Mouse (Mus musculus): Measurements from ENCODE around the gene Olfr1082. TPM values are rescaled to one million over a fixed set of nuclear protein-coding genes. Genes with fewer than 3 reads are reported as not detected.
"Not testable (repeated sequence)": the region's sequence is repeated elsewhere in the genome, so short reads cannot be mapped to it uniquely, and the experiment has no call there.

Gene Olfr1082
- not detected in 2 replicates for total RNA-seq (2014; rRNA removed)
- polyA plus RNA-seq (2015; fragmentation: Nextera tagmentation; extraction: Ambion mirVana), result not detected in 2 replicates

DNA sequence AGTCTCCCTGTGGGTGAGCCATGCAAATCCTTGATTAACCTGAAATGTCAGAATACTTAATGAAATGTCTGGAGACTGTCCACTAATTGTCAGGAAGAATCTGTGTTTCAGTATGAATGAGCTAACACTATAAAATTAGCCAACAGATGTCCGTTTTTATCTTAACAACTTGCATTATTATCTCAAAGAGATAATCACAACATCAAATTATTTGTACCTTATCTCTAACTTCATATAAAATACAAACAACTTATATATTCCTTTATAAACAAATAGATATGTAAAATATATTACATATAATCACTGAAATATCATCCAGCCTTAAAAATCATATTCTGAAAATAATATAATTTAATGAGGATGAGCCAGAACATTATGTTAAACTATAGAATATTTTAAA lies at the start of gene Olfr1082:
TSS of gene Olfr1082 (minus strand) at position 101 of the 400 bp plus-strand sequence.
- not testable (repeated sequence) for H3K4me3 ChIP-seq (ENCODE audit: low read depth, low read length); ATAC-seq (ENCODE audit: low FRiP score); H3K9me3 ChIP-seq (ENCODE audit: low read length); H3K27ac ChIP-seq (ENCODE audit: low read depth, low read length); H3K9ac ChIP-seq (replicated peaks; ENCODE audit: low read length, poor library complexity, severe bottlenecking); H3K36me3 ChIP-seq (ENCODE audit: insufficient read depth, low read length); H3K4me2 ChIP-seq (ENCODE audit: low read depth, low read length, poor library complexity, severe bottlenecking); H3K4me1 ChIP-seq (ENCODE audit: insufficient read depth, low read length); DNase-seq (ENCODE audit: low spot score); H3K27me3 ChIP-seq (ENCODE audit: insufficient read depth, low read length)
- WGBS, result 54% methylated on average over 1 of the region's 1 CpGs

DNA sequence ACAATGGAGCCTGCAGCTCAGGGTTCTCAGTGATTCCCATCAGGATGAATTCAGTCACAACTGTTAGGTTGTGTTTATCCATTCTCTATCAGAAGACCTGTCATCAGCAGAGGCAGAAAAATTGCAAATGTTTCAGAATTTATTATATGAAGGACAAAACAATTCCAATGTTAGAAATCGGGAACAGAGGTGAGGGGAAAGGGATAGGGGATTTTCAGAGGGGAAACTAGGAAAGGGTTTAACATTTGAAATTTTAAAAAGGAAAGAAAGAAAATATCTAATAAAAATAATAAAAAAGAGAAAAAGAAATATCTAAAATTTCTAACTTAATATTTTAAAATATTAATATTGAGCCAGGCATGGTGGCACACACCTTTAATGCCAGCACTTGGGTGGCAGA lies 40.9 kb upstream of the Olfr1082 start, which contains the start of gene Olfr1084:
TSS of gene Olfr1084 (minus strand) at position 101 of the 400 bp plus-strand sequence.
- H3K27me3 ChIP-seq (ENCODE audit: insufficient read depth, low read length); DNase-seq (ENCODE audit: low spot score); H3K4me1 ChIP-seq (ENCODE audit: insufficient read depth, low read length); H3K9me3 ChIP-seq (ENCODE audit: low read length); H3K27ac ChIP-seq (ENCODE audit: low read depth, low read length); H3K36me3 ChIP-seq (ENCODE audit: insufficient read depth, low read length); ATAC-seq (ENCODE audit: low FRiP score); H3K4me3 ChIP-seq (ENCODE audit: low read depth, low read length); H3K4me2 ChIP-seq (ENCODE audit: low read depth, low read length, poor library complexity, severe bottlenecking); H3K9ac ChIP-seq (replicated peaks; ENCODE audit: low read length, poor library complexity, severe bottlenecking): not testable (repeated sequence)
- 83% methylated on average over 1 of the region's 1 CpGs for WGBS

GRCm38 (mm10) chr2:86558135-86558534 lies 40.6 kb downstream of the Olfr1082 start, which contains the start of gene Olfr1080:
Olfr1080 (minus strand) TSS chr2:86558235.
- not testable (repeated sequence) for DNase-seq (ENCODE audit: low spot score); H3K4me2 ChIP-seq (ENCODE audit: low read depth, low read length, poor library complexity, severe bottlenecking); H3K36me3 ChIP-seq (ENCODE audit: insufficient read depth, low read length); H3K4me1 ChIP-seq (ENCODE audit: insufficient read depth, low read length); H3K27ac ChIP-seq (ENCODE audit: low read depth, low read length); ATAC-seq (ENCODE audit: low FRiP score); H3K9me3 ChIP-seq (ENCODE audit: low read length); H3K9ac ChIP-seq (replicated peaks; ENCODE audit: low read length, poor library complexity, severe bottlenecking); H3K4me3 ChIP-seq (ENCODE audit: low read depth, low read length); H3K27me3 ChIP-seq (ENCODE audit: insufficient read depth, low read length)

Other genes with a start within 250 kb of the Olfr1082 start
- gene Olfr1055, start 248.7 kb downstream of the Olfr1082 start, total RNA-seq (2014; rRNA removed), result not detected in 2 replicates
- not detected in 2 replicates for gene Olfr1055, start 248.7 kb downstream of the Olfr1082 start, polyA plus RNA-seq (2015; fragmentation: Nextera tagmentation; extraction: Ambion mirVana)
- gene Olfr1056, start 236.5 kb downstream of the Olfr1082 start, total RNA-seq (2014; rRNA removed), result not detected in 2 replicates
- gene Olfr1056, start 236.5 kb downstream of the Olfr1082 start, polyA plus RNA-seq (2015; fragmentation: Nextera tagmentation; extraction: Ambion mirVana), result not detected in 2 replicates
- not detected in 2 replicates for gene Olfr1057, start 220.6 kb downstream of the Olfr1082 start, total RNA-seq (2014; rRNA removed)
- gene Olfr1057, start 220.6 kb downstream of the Olfr1082 start, polyA plus RNA-seq (2015; fragmentation: Nextera tagmentation; extraction: Ambion mirVana), result not detected in 2 replicates
- gene Olfr1058, start 210.4 kb downstream of the Olfr1082 start, total RNA-seq (2014; rRNA removed), result not detected in 2 replicates
- gene Olfr1058, start 210.4 kb downstream of the Olfr1082 start, polyA plus RNA-seq (2015; fragmentation: Nextera tagmentation; extraction: Ambion mirVana), result not detected in 2 replicates
- not detected in 2 replicates for gene Olfr1061, start 184.9 kb downstream of the Olfr1082 start, total RNA-seq (2014; rRNA removed)
- gene Olfr1061, start 184.9 kb downstream of the Olfr1082 start, polyA plus RNA-seq (2015; fragmentation: Nextera tagmentation; extraction: Ambion mirVana), result not detected in 2 replicates
- gene Olfr1062, start 172.2 kb downstream of the Olfr1082 start, total RNA-seq (2014; rRNA removed), result not detected in 2 replicates
- gene Olfr1062, start 172.2 kb downstream of the Olfr1082 start, polyA plus RNA-seq (2015; fragmentation: Nextera tagmentation; extraction: Ambion mirVana), result not detected in 2 replicates
- not detected in 2 replicates for gene Olfr1065, start 148.4 kb downstream of the Olfr1082 start, total RNA-seq (2014; rRNA removed)
- not detected in 2 replicates for gene Olfr1065, start 148.4 kb downstream of the Olfr1082 start, polyA plus RNA-seq (2015; fragmentation: Nextera tagmentation; extraction: Ambion mirVana)
- gene Olfr1066, start 142.7 kb downstream of the Olfr1082 start, total RNA-seq (2014; rRNA removed), result not detected in 2 replicates
- not detected in 2 replicates for gene Olfr1066, start 142.7 kb downstream of the Olfr1082 start, polyA plus RNA-seq (2015; fragmentation: Nextera tagmentation; extraction: Ambion mirVana)
- not detected in 2 replicates for gene Olfr228, start 111.6 kb downstream of the Olfr1082 start, total RNA-seq (2014; rRNA removed)
- not detected in 2 replicates for gene Olfr228, start 111.6 kb downstream of the Olfr1082 start, polyA plus RNA-seq (2015; fragmentation: Nextera tagmentation; extraction: Ambion mirVana)
- gene Olfr1076, start 90.5 kb downstream of the Olfr1082 start, total RNA-seq (2014; rRNA removed), result not detected in 2 replicates
- gene Olfr1076, start 90.5 kb downstream of the Olfr1082 start, polyA plus RNA-seq (2015; fragmentation: Nextera tagmentation; extraction: Ambion mirVana), result not detected in 2 replicates
- gene Olfr1079, start 56.5 kb downstream of the Olfr1082 start, total RNA-seq (2014; rRNA removed), result not detected in 2 replicates
- gene Olfr1079, start 56.5 kb downstream of the Olfr1082 start, polyA plus RNA-seq (2015; fragmentation: Nextera tagmentation; extraction: Ambion mirVana), result not detected in 2 replicates
- not detected in 2 replicates for gene Olfr1080, start 40.7 kb downstream of the Olfr1082 start, total RNA-seq (2014; rRNA removed)
- not detected in 2 replicates for gene Olfr1080, start 40.7 kb downstream of the Olfr1082 start, polyA plus RNA-seq (2015; fragmentation: Nextera tagmentation; extraction: Ambion mirVana)
- not detected in 2 replicates for gene Olfr1084, start 40.8 kb upstream of the Olfr1082 start, total RNA-seq (2014; rRNA removed)
- not detected in 2 replicates for gene Olfr1084, start 40.8 kb upstream of the Olfr1082 start, polyA plus RNA-seq (2015; fragmentation: Nextera tagmentation; extraction: Ambion mirVana)
- gene Olfr1085, start 63.1 kb upstream of the Olfr1082 start, total RNA-seq (2014; rRNA removed), result not detected in 2 replicates
- gene Olfr1085, start 63.1 kb upstream of the Olfr1082 start, polyA plus RNA-seq (2015; fragmentation: Nextera tagmentation; extraction: Ambion mirVana), result not detected in 2 replicates
- not detected in 2 replicates for gene Olfr1086, start 81.1 kb upstream of the Olfr1082 start, total RNA-seq (2014; rRNA removed)
- not detected in 2 replicates for gene Olfr1086, start 81.1 kb upstream of the Olfr1082 start, polyA plus RNA-seq (2015; fragmentation: Nextera tagmentation; extraction: Ambion mirVana)
- not detected in 2 replicates for gene Olfr1087, start 99.4 kb upstream of the Olfr1082 start, total RNA-seq (2014; rRNA removed)
- not detected in 2 replicates for gene Olfr1087, start 99.4 kb upstream of the Olfr1082 start, polyA plus RNA-seq (2015; fragmentation: Nextera tagmentation; extraction: Ambion mirVana)
- gene Olfr1089, start 134.7 kb upstream of the Olfr1082 start, total RNA-seq (2014; rRNA removed), result not detected in 2 replicates
- gene Olfr1089, start 134.7 kb upstream of the Olfr1082 start, polyA plus RNA-seq (2015; fragmentation: Nextera tagmentation; extraction: Ambion mirVana), result not detected in 2 replicates
- not detected in 2 replicates for gene Olfr1090, start 160.0 kb upstream of the Olfr1082 start, total RNA-seq (2014; rRNA removed)
- not detected in 2 replicates for gene Olfr1090, start 160.0 kb upstream of the Olfr1082 start, polyA plus RNA-seq (2015; fragmentation: Nextera tagmentation; extraction: Ambion mirVana)
- not detected in 2 replicates for gene Olfr1093, start 183.5 kb upstream of the Olfr1082 start, total RNA-seq (2014; rRNA removed)
- gene Olfr1093, start 183.5 kb upstream of the Olfr1082 start, polyA plus RNA-seq (2015; fragmentation: Nextera tagmentation; extraction: Ambion mirVana), result not detected in 2 replicates
- not detected in 2 replicates for gene Olfr141, start 211.1 kb upstream of the Olfr1082 start, total RNA-seq (2014; rRNA removed)
- gene Olfr141, start 211.1 kb upstream of the Olfr1082 start, polyA plus RNA-seq (2015; fragmentation: Nextera tagmentation; extraction: Ambion mirVana), result not detected in 2 replicates
- gene Olfr1094, start 225.7 kb upstream of the Olfr1082 start, total RNA-seq (2014; rRNA removed), result not detected in 2 replicates
- not detected in 2 replicates for gene Olfr1094, start 225.7 kb upstream of the Olfr1082 start, polyA plus RNA-seq (2015; fragmentation: Nextera tagmentation; extraction: Ambion mirVana)